Mouse (Mus musculus): Measurements from ENCODE around the gene Map2k4. TPM values are rescaled to one million over a fixed set of nuclear protein-coding genes. Genes with fewer than 3 reads are reported as not detected.

Gene Map2k4
- 34.9 to 40.8 TPM (median 36.3 TPM) in 3 replicates for total RNA-seq (2017)

DNA sequence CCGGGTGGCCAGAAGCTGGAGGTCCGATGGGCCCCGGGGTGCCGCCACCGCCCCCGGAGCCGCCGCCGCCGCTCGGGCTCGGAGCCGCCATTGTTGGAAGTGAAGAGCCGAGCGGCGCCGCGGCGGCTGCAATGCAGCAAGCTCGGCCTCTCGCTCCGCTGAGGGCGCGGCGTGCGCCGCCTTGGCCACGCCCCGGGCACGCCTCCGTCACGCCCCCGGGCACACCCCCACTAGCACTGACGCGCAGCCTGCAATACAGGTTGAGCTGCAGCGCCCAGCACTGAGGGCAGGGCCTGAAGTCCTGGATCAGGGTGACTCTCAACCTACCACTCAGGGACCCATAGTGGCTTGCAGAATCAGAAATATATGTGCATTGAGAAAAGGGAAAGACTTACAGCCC is at the start of gene Map2k4:
TSS of gene Map2k4 (minus strand) at position 144 of the 400 bp plus-strand sequence.
- ATAC-seq (replicated peaks; ENCODE audit: insufficient number of reproducible peaks, low FRiP score, low TSS enrichment, poor library complexity, severe bottlenecking) = peak; percentile 98

DNA sequence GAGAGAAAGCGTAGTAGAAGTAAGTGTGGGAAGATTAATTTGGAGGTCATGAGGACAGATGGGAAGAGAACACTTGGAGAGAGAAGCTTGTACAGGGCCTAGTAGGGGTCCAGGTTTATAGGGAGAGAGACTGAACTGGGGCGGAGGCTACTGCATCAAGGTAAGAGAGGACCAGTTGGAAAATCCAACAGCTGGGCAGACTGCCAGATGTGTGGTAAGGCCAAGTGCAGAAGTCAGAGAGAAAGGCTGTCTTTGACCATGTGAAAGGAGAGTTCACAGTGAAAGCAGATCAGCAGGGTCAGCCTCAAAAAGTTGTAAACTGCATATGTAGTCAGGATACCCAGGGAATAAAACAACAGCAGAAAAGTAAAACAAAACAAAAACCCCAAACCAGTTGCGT is 36.5 kb upstream of the Map2k4 start:
- no peak for ATAC-seq (replicated peaks; ENCODE audit: insufficient number of reproducible peaks, low FRiP score, low TSS enrichment, poor library complexity, severe bottlenecking)

DNA sequence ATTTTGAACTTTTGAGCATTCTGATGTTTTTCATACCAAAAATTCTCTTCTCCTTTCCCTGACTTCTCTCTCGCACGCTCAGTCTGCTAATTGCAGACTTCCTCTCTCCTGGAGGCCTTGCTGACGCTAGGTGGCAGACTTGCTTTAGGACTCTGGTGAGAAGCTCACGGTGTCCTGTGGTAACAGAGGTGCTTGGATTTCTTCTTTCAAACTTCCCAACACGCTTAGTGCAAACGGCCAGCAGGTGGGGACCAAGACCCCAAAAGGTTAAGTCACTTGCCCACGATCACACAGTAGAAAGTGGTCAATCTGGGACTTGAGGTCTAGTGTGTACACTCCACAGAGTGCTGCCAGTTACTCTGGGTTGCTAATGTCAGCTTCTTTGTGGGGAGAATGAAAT is 32.8 kb upstream of the Map2k4 start:
- ATAC-seq (replicated peaks; ENCODE audit: insufficient number of reproducible peaks, low FRiP score, low TSS enrichment, poor library complexity, severe bottlenecking) = peak; percentile 59

GRCm38 (mm10) chr11:65820280-65820679 is 32.2 kb upstream of the Map2k4 start:
- ATAC-seq (replicated peaks; ENCODE audit: insufficient number of reproducible peaks, low FRiP score, low TSS enrichment, poor library complexity, severe bottlenecking) = no peak

GRCm38 (mm10) chr11:65818193-65818592 is 30.1 kb upstream of the Map2k4 start:
- no peak for ATAC-seq (replicated peaks; ENCODE audit: insufficient number of reproducible peaks, low FRiP score, low TSS enrichment, poor library complexity, severe bottlenecking)

GRCm38 (mm10) chr11:65816237-65816636 is 28.1 kb upstream of the Map2k4 start:
- ATAC-seq (replicated peaks; ENCODE audit: insufficient number of reproducible peaks, low FRiP score, low TSS enrichment, poor library complexity, severe bottlenecking) = no peak

- ATAC-seq (replicated peaks; ENCODE audit: insufficient number of reproducible peaks, low FRiP score, low TSS enrichment, poor library complexity, severe bottlenecking) = no peak
Measured at GRCm38 (mm10) chr11:65814381-65814780, 26.3 kb upstream of the Map2k4 start.

GRCm38 (mm10) chr11:65812088-65812487 is 24.0 kb upstream of the Map2k4 start:
- no peak for ATAC-seq (replicated peaks; ENCODE audit: insufficient number of reproducible peaks, low FRiP score, low TSS enrichment, poor library complexity, severe bottlenecking)

DNA sequence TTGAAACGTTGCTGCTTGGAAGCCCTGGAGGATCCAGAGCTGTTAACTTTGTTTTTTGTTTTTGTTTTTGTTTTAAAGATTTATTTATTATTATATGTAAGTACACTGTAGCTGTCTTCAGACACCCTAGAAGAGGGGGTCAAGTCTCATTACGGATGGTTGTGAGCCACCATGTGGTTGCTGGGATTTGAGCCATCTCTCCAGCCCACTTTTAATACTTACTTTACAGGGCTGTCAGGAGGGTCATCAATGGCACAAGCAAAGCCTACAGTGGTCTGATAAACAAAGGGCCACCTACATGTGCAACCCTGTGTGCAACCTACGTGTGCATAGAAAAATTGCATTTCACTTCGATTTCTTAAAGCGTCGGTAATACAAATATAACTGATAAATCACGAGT is 19.5 kb upstream of the Map2k4 start:
- no peak for ATAC-seq (replicated peaks; ENCODE audit: insufficient number of reproducible peaks, low FRiP score, low TSS enrichment, poor library complexity, severe bottlenecking)

DNA sequence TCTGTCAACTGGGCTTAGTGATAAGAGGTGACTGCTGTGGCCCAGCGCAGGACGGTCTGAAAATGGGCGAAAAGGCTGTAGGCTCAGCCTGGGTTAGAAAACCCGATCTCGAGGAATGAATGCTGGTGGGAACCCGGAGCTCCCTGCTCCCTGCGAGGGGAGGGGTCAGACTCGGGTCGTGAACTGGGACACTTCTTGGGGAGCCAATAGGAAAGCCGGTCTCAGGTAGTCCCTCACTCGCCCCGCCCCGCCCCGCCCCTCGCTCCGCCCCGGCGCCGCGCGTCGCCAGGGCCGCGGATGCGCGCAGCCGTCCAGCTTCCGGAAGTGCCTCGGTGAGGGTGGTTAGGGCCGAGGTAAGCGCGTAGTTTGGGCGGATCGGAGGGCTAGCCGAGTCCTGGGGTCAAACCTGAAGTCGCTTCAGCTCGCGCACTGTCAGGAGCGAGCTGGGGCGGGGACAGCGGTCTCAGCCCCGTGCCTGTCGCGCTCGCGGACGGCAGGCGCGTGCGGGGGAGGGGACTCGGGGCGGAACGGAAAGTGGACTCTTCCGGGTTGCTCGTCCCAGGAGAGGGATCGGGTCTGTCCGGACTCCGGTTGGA is 18.9 kb upstream of the Map2k4 start, which contains the start of gene Zkscan6:
TSS of gene Zkscan6 (plus strand) at position 267 of the 596 bp plus-strand sequence.
- peak; percentile 86 for ATAC-seq (replicated peaks; ENCODE audit: insufficient number of reproducible peaks, low FRiP score, low TSS enrichment, poor library complexity, severe bottlenecking)

GRCm38 (mm10) chr11:65806321-65806904 is 18.3 kb upstream of the Map2k4 start:
- peak; percentile 61 for ATAC-seq (replicated peaks; ENCODE audit: insufficient number of reproducible peaks, low FRiP score, low TSS enrichment, poor library complexity, severe bottlenecking)

DNA sequence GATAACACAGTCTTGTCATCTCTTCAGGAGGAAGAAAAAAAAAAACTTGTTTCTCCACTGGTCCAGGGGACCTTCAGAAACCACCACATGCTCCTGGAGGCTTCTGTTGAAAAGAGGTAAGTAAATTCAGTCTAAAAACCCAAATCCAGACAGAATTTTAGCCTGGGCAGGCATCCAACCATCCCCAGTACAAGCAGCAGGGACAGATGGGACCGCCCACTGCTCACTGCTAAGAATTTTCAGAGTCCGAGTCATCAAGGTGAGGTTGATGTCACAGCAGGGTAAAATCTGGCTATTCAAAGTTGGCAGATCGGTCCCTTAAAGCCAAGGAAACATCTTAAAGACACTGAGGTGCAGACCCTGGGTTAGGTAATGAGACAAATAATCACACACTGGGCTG is 13.8 kb upstream of the Map2k4 start:
- ATAC-seq (replicated peaks; ENCODE audit: insufficient number of reproducible peaks, low FRiP score, low TSS enrichment, poor library complexity, severe bottlenecking) = no peak

GRCm38 (mm10) chr11:65795896-65796295 is 7.8 kb upstream of the Map2k4 start:
- no peak for ATAC-seq (replicated peaks; ENCODE audit: insufficient number of reproducible peaks, low FRiP score, low TSS enrichment, poor library complexity, severe bottlenecking)

DNA sequence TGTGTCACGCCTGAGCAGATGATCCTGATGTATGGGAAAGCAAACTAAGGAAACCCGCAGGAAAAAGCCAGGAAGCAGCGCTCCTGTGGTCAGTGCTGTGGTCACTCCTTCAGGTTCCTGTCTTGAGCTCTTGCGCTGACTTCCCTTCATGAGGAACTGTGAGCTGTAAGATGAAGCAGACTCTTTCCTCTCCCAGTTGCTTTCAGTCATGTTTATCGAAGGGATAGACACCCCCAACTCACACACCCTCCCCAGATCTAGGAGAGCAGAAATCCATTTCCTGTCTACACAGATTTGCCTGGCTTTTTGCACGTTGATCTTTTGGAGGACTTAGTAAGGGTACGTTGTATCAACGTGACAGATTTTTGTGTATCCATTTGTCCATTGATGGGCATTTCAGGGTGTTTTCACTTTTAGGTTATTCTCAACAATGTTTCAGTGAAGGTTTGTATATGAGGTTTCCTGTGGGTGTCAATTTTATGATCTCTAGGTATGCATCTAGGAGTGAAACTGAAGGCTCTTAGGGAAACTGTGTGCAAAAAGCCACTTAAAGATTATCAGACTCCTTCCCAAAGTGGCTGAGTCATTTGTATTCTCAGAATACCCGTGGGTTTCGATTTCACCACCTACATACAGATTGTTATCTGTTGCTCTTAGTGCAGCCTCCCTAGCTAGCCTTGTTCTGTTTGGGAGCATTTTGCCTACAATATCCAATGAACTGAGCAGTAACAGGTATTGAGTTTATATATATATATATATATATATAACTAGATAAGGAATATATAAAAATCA is 6.5 kb upstream of the Map2k4 start:
- 0 out of 2 replicates have a peak, but pooled peaks have one; percentile 40 for ATAC-seq (replicated peaks; ENCODE audit: insufficient number of reproducible peaks, low FRiP score, low TSS enrichment, poor library complexity, severe bottlenecking)

DNA sequence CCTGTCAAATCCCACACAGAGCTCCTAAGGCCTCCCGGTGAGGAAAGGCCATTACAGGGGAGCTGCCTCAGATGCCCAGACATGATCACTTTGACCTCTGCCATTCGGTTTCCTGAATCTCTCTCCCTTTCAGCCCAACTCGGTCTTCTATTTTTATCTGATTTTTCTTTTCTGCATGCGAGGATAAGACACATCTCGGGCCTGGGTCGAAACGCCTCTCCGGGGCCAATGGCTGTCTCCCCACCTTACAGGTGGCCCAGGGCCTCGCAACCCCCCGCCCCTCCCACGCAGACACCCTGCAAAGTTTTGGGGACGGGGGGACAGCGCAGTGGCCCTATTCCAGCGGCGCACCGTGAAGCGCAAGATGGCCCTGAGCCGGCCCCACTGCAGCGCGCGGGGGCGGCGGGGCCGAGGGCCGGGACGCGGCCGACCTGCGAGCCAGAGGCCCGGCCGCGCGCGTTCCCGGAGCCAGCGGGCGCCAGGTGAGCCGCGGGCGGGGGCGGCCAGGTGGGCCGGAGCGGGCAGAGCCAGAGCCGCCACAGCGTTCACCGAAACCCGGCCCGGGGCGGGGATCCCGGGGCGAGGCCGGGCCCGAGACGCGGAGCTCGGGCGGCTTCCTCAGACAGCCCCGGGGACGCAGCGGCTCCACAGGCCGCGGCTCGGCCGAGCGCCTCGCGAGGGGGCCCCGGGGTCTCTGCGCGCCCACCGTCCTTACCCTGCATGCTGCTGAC is 511 bp downstream of the Map2k4 start:
- ATAC-seq (replicated peaks; ENCODE audit: insufficient number of reproducible peaks, low FRiP score, low TSS enrichment, poor library complexity, severe bottlenecking) = no peak

DNA sequence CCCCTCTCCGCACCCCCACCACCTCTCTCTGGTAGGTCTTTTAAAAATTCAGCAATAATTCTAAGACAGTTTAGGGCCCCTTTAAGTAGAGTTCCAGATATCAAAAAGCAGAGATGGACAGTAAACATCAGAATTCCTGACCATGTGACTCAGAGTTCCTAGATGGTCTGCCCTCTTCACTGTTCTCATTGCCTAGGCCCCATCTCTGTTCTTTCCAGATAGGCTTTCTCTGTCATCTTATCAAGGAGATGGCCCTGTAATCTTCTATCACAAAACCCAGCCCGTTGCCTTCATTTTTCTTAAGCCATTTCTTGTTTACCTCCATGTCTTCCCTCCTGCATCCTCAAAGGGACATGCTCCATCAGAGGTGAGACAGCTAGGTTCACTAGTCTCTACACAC is 1.9 kb downstream of the Map2k4 start:
- ATAC-seq (replicated peaks; ENCODE audit: insufficient number of reproducible peaks, low FRiP score, low TSS enrichment, poor library complexity, severe bottlenecking) = no peak

DNA sequence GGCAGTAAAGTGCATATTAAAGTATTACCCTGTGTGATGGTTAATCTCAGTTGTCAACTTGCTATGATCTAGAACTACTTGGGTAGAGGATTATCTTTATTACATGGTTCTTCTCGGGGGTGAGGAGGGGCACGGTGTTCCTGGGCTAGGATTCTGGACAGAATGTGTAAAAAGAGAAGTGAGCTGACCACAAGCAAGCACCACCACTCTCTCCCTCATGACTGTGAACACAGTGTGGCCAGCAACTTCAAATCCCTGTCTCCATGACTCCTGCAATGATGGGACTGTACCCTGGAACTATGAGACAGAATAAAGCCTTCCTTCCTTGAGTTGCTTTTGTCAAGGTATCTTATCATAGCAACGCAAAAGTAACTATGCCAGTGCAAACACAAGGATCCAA is 6.5 kb downstream of the Map2k4 start:
- ATAC-seq (replicated peaks; ENCODE audit: insufficient number of reproducible peaks, low FRiP score, low TSS enrichment, poor library complexity, severe bottlenecking) = no peak

DNA sequence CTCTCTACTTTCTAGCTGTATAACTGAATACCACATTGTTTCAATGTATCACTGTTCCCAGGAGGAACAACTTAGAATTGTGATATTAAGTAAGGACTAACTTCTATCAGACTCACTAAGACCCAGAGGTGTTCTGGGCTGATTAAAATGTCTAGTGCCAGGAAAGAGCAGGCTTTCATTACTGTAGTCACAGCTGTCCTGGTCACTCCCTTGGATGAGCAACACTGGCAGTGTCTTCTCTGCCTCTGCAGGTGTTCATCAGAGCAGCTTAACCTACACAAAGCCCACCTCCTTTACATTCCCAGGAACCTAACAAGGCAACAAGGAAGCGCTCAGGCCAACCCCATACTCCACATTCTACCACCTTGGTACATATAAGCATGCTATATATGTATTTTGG is 8.5 kb downstream of the Map2k4 start:
- ATAC-seq (replicated peaks; ENCODE audit: insufficient number of reproducible peaks, low FRiP score, low TSS enrichment, poor library complexity, severe bottlenecking) = no peak

- ATAC-seq (replicated peaks; ENCODE audit: insufficient number of reproducible peaks, low FRiP score, low TSS enrichment, poor library complexity, severe bottlenecking) = no peak
Measured at GRCm38 (mm10) chr11:65779066-65779465, 9.0 kb downstream of the Map2k4 start.

All from monocyte, adult 5-6 weeks (primary cell).